Mouse (Mus musculus): ENCODE results near the gene Cd3eap. TPM values are rescaled to one million over a fixed set of nuclear protein-coding genes. Genes with fewer than 3 reads are reported as not detected.

Cd3eap gene
- polyA plus RNA-seq, 1 experiment from 2014 or later, result 16.7 TPM

GRCm38 (mm10) chr7:19327782-19328181 lies 31.5 kb downstream of the Cd3eap start:
- H3K4me2 ChIP-seq (ENCODE audit: low read length), result no peak overlapping the region
- no peak overlapping the region for H3K9ac ChIP-seq (ENCODE audit: low read depth, low read length)
- H3K4me3 ChIP-seq (replicated peaks; ENCODE audit: low read depth, low read length), result no peak overlapping the region
- DNase-seq (ENCODE audit: low spot score) (no peak), ATAC-seq (replicated peaks; ENCODE audit: low FRiP score, low read depth) (no peak)
- no peaks in the 10 kb centered on the region for H3K27me3 ChIP-seq (ENCODE audit: insufficient read depth, low read length)
- no peaks in the 10 kb centered on the region for H3K36me3 ChIP-seq (ENCODE audit: insufficient read depth, low read length)
- no peak overlapping the region for H3K27ac ChIP-seq
- no peaks in the 10 kb centered on the region for H3K9me3 ChIP-seq (replicated peaks; ENCODE audit: low read length)
- TF ChIP-seq CTCF (IDR thresholded peaks at IDR 0.05; ENCODE audit: low read depth), result no peak
- 69% methylated on average over 5 of the region's 5 CpGs for WGBS
- H3K4me1 ChIP-seq (replicated peaks; ENCODE audit: insufficient read depth, low read length), result peaks cover 5% of the 10 kb centered on the region; the same call in 1 of the 2 replicates

- ATAC-seq (replicated peaks; ENCODE audit: low FRiP score, low read depth) (peak; percentile 80), DNase-seq (ENCODE audit: low spot score) (peak; percentile 93)
- H3K36me3 ChIP-seq (ENCODE audit: insufficient read depth, low read length), result no peaks in the 10 kb centered on the region
- peaks cover 5% of the 10 kb centered on the region; the same call in 1 of the 2 replicates for H3K4me1 ChIP-seq (replicated peaks; ENCODE audit: insufficient read depth, low read length)
- no peaks in the 10 kb centered on the region for H3K9me3 ChIP-seq (replicated peaks; ENCODE audit: low read length)
- no peak for TF ChIP-seq CTCF (IDR thresholded peaks at IDR 0.05; ENCODE audit: low read depth)
- H3K4me3 ChIP-seq (replicated peaks; ENCODE audit: low read depth, low read length), result peak overlapping the region; percentile 27
- H3K4me2 ChIP-seq (ENCODE audit: low read length), result peak overlapping the region; percentile 50
- WGBS, result under 1% methylated on average over 22 of the region's 22 CpGs
- peak overlapping the region; percentile 91 for H3K27ac ChIP-seq
- no peaks in the 10 kb centered on the region for H3K27me3 ChIP-seq (ENCODE audit: insufficient read depth, low read length)
- H3K9ac ChIP-seq (ENCODE audit: low read depth, low read length), result 0 out of 2 replicates have a peak overlapping the region, but pooled peaks have one; percentile 43
Observed at GRCm38 (mm10) chr7:19327128-19327527, 32.2 kb downstream of the Cd3eap start.

GRCm38 (mm10) chr7:19326359-19326758 lies 32.9 kb downstream of the Cd3eap start:
- Histone ChIP-seq H3K9me3 (replicated peaks; ENCODE audit: low read length) (no peaks in the 10 kb centered on the region), H3K4me1 (replicated peaks; ENCODE audit: insufficient read depth, low read length) (peaks cover 5% of the 10 kb centered on the region; the same call in 1 of the 2 replicates), H3K9ac (ENCODE audit: low read depth, low read length) (peak overlapping the region; percentile 6; the same call in 1 of the 2 replicates), H3K27ac (peak overlapping the region; percentile 91), H3K27me3 (ENCODE audit: insufficient read depth, low read length) (no peaks in the 10 kb centered on the region), H3K4me2 (ENCODE audit: low read length) (peak overlapping the region; percentile 50), H3K4me3 (replicated peaks; ENCODE audit: low read depth, low read length) (peak overlapping the region; percentile 27), H3K36me3 (ENCODE audit: insufficient read depth, low read length) (no peaks in the 10 kb centered on the region)
- TF ChIP-seq CTCF (IDR thresholded peaks at IDR 0.05; ENCODE audit: low read depth), result no peak
- WGBS, result 2% methylated on average over 19 of the region's 20 CpGs
- peak; percentile 52; the same call in 1 of the 2 replicates for ATAC-seq (replicated peaks; ENCODE audit: low FRiP score, low read depth)
- DNase-seq (ENCODE audit: low spot score), result peak; percentile 86

- TF ChIP-seq CTCF (IDR thresholded peaks at IDR 0.05; ENCODE audit: low read depth), result no peak
- H3K4me3 ChIP-seq (replicated peaks; ENCODE audit: low read depth, low read length), result no peak overlapping the region; the same call in 1 of the 2 replicates
- H3K36me3 ChIP-seq (ENCODE audit: insufficient read depth, low read length), result no peaks in the 10 kb centered on the region
- H3K9me3 ChIP-seq (replicated peaks; ENCODE audit: low read length), result no peaks in the 10 kb centered on the region
- ATAC-seq (replicated peaks; ENCODE audit: low FRiP score, low read depth), result no peak
- H3K4me1 ChIP-seq (replicated peaks; ENCODE audit: insufficient read depth, low read length), result peaks cover 6% of the 10 kb centered on the region; the same call in 1 of the 2 replicates
- DNase-seq (ENCODE audit: low spot score), result no peak
- peak overlapping the region; percentile 6; the same call in 1 of the 2 replicates for H3K9ac ChIP-seq (ENCODE audit: low read depth, low read length)
- no peaks in the 10 kb centered on the region for H3K27me3 ChIP-seq (ENCODE audit: insufficient read depth, low read length)
- H3K4me2 ChIP-seq (ENCODE audit: low read length), result peak overlapping the region; percentile 50
- H3K27ac ChIP-seq, result peak overlapping the region; percentile 91; the same call in 1 of the 2 replicates
- 73% methylated on average over 21 of the region's 21 CpGs for WGBS
Observed at GRCm38 (mm10) chr7:19325262-19326199, 33.8 kb downstream of the Cd3eap start.

GRCm38 (mm10) chr7:19324221-19324620 lies 35.1 kb downstream of the Cd3eap start:
- no peak for DNase-seq (ENCODE audit: low spot score)
- H3K27ac ChIP-seq, result no peak overlapping the region
- 89% methylated on average over 11 of the region's 11 CpGs for WGBS
- TF ChIP-seq CTCF (IDR thresholded peaks at IDR 0.05; ENCODE audit: low read depth), result no peak
- H3K4me1 ChIP-seq (replicated peaks; ENCODE audit: insufficient read depth, low read length), result peaks cover 13% of the 10 kb centered on the region
- H3K4me3 ChIP-seq (replicated peaks; ENCODE audit: low read depth, low read length), result no peak overlapping the region
- no peak overlapping the region for H3K4me2 ChIP-seq (ENCODE audit: low read length)
- H3K9me3 ChIP-seq (replicated peaks; ENCODE audit: low read length), result no peaks in the 10 kb centered on the region
- H3K27me3 ChIP-seq (ENCODE audit: insufficient read depth, low read length), result no peaks in the 10 kb centered on the region
- no peaks in the 10 kb centered on the region for H3K36me3 ChIP-seq (ENCODE audit: insufficient read depth, low read length)
- H3K9ac ChIP-seq (ENCODE audit: low read depth, low read length), result no peak overlapping the region
- no peak for ATAC-seq (replicated peaks; ENCODE audit: low FRiP score, low read depth)

GRCm38 (mm10) chr7:19322489-19322888 lies 36.8 kb downstream of the Cd3eap start:
- Histone ChIP-seq H3K9me3 (replicated peaks; ENCODE audit: low read length) (no peaks in the 10 kb centered on the region), H3K4me3 (replicated peaks; ENCODE audit: low read depth, low read length) (no peak overlapping the region), H3K27me3 (ENCODE audit: insufficient read depth, low read length) (0 out of 2 replicates have a peak, but pooled peaks cover 4% of the 10 kb centered on the region), H3K27ac (no peak overlapping the region), H3K9ac (ENCODE audit: low read depth, low read length) (no peak overlapping the region), H3K4me2 (ENCODE audit: low read length) (no peak overlapping the region), H3K36me3 (ENCODE audit: insufficient read depth, low read length) (no peaks in the 10 kb centered on the region), H3K4me1 (replicated peaks; ENCODE audit: insufficient read depth, low read length) (peaks cover 13% of the 10 kb centered on the region)
- TF ChIP-seq CTCF (IDR thresholded peaks at IDR 0.05; ENCODE audit: low read depth), result no peak
- WGBS, result 45% methylated on average over 9 of the region's 9 CpGs
- ATAC-seq (replicated peaks; ENCODE audit: low FRiP score, low read depth), result no peak
- no peak for DNase-seq (ENCODE audit: low spot score)

Measured in kidney, postnatal 0 days (tissue).